Mouse (Mus musculus) gastrocnemius, postnatal 14 days (tissue): ENCODE measurements around the gene Sertad2. TPM values are rescaled to one million over a fixed set of nuclear protein-coding genes. Genes with fewer than 3 reads are reported as not detected.

ENCODE experiments used
- DNase-seq: peaks from one replicate; pipeline ENCODE4 v3.0.0; 2021; ENCODE audit warnings: mixed read lengths
- intact Hi-C: fragments of 180-260 bp; cut with DNase I; formaldehyde crosslinking; loops from one replicate; pipeline ENCODE4 v1.15.1; 2025; ENCODE audit warnings: low total_unique reads
- total RNA-seq, 2 experiments: library from RNA; stranded (reverse); gene quantifications; 2 replicates each; pipeline ENCODE4 v1.2.3; 2021

Gene Sertad2
- total RNA-seq, 2 experiments from 2014 or later = 9.6 to 12.0 TPM

DNA sequence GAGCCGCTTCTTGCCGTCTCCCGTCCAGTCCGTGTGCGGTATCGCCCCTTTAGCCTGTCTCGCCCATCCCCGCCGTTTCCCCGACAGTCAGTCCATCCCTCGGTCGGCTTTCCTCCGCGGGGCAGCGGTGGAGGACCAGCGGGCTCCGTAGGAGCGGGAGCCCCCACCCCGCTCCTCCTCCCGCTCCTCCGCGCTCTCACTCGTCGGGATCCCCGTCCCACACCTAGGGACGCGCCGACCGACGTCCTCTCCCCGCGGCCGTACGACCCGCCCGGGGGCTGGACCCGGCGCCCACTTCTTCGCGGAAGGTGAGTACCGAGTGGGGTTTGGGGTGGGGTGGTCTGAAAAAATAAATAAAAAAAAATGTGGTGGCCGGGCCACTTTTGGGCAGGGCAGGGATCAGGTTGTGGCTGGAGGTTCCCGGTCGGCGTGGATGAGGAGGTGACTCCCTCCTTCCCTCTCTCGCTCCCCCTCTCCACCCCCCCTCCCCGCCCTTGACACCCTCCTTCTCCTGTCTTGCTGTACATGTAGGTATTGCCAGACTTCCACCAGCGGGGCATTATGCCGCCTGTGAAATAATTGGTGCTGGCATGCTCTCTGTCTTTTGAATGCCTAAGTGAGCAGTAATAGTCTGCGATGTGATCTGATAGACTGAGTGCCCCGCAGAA, 534 bp downstream of the Sertad2 start:
- DNase-seq = no peak
- intact Hi-C loops = loop anchor here (5.0 kb wide), 1 partner anchor 94 kb away; no protein-coding TSS in a partner anchor

DNA sequence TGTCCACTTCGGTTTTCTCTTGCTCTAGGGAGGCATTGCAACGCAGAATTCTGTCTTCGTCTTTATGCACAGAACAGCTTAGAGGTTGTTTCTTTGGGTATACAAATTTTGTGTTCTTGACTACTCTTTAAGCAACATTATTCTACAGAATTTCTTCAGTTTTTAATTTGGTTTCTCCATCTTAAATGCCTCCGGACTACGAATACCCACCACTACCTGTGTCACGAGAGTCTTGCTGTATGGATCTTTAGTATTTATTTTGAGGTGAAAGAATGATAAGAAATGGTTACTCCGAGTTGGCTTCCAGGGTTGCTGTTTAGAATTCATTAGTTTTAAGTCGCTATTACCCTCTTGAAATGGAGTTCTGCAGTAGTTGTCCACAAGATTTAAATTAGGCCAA, 1.3 kb downstream of the Sertad2 start:
- intact Hi-C loops = loop anchor here (5.0 kb wide), 1 partner anchor 93 kb away; no protein-coding TSS in a partner anchor
- DNase-seq = no peak

DNA sequence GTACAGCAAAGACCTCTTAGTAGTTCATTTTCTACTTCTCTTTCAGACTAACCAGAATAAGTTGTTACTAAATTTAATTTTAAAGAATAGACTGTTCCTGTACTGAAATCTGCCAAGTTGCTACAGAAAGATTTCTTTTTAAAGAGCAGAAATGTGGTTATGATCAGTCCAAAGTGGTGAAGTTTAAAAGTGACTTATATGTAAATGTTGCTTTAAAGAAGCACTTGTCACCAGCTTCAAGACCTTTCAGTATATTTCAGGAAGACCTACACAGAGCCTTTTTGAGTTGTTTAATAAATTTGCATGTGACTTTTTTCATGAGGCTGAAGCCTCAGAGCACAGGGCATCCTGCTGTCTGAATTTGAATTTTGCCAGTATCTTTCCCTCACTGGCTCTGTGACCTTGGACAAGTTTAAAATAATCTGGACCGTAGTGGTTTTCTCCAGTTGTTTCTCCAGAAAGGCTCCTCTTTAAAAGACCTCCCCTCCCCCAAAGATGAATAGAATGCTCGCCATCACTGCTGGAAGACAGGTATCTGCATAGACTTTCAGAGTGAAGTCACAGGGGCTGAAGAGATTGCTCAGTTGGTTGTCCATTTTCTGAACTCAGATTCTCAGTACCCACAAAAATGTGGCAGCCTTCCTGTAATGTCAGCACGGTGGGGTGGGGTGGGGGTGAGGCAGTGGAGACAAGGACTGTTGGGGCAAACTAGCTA, 1.9 kb downstream of the Sertad2 start:
- no peak for DNase-seq
- intact Hi-C loops = loop anchor here (5.0 kb wide), 1 partner anchor 92 kb away; no protein-coding TSS in a partner anchor

DNA sequence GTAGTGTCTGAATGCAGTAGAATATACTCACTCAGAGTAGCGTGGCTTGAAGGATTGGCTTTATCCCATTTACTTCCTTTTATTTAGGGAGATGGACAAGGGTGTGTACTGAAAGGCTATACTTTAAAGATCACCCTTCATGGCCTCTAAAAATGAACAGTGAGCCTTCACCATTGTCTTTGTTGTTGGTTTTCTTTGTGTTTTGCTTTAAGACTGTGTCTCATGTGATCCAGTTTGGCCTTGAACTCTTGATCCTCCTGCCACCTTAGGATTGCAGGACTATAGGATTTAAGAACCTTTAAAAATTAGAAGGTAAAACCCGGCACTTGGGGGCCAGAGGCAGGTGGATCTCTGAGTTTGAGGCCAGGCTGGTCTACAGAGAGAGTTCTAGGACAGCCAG, 6.4 kb downstream of the Sertad2 start:
- no peak for DNase-seq
- intact Hi-C loops = no loop called here

DNA sequence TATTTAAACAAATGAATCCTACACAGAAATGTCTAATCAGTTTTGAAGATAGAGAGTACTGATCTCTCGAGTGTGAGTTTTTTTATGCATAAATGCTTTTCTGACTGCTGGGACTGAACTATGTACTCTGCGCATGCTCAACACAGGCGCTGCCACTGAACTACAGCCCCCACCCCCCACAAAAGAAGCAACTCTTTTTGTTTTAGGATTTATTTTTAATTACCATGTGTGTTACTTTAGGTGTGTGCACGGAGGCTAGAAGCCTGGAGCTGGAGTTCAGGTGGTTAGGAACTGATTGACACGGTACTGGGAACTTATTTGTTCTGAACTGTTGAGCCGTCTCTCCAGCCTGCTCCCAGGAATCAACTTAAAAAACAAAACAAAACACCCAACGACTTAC, 7.1 kb downstream of the Sertad2 start:
- intact Hi-C loops = no loop called here
- DNase-seq = no peak

DNA sequence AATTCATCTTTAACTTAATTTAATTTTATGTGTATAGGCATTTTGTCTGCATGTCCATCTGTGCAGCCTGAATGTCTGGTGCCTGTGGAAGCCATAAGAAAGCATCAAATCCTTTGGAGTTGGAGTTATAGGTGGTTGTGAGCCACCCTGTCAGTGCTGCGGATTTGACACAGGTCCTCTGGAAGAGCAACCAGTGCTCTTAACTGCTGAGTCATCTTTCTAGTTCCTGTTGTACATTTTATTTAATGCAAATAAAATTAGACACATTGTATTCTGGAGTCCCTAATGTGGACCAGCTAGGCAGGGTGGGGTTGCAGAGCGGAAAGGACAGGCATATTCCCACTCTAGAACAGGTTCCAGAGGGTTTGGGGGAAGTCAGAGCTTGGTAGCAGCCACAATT, 9.0 kb downstream of the Sertad2 start:
- intact Hi-C loops = no loop called here
- DNase-seq = no peak

DNA sequence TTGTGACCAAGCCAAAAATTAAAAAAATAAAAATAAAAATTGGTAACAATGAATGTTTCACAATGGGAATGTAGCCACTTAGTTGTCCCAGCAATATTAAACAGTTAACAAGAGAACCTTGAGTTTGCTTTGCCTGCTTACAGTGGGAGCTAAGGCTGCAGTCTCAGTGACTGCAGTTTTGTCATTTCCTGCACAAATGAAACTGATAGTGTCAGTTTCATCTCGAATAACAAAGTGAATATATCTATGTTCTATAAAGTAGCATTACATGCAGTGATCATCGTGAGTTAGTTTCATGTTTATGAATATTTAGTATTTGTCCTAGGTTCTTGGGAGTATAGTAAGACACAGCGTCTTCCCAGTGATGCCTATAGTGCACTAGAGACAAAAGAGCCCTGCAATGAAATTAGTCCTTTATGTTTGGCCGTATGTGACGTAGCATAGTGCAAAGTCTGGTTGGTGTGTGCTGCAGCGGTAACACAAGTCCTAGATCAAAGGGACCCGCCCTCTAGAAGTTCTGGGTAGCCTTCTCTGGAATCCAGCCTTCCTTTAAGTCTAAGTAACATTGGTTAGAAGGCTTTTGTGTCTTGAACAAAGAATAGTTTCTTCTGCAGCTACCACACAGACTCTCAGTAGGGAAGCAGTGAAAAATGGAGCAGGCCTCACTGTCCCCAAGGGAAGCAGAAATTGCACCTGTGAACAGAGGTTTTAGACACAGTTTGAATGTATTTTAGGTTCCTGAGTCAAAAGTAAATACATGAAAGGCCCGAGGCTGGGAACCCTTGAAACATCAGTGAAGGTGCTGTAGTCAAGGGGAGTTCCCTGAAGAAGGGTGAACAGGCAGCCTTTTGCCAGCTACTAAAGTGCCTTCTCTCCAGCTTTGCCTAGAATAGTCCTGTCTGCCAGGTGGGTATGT, 10.0 kb downstream of the Sertad2 start:
- intact Hi-C loops = no loop called here
- no peak for DNase-seq

DNA sequence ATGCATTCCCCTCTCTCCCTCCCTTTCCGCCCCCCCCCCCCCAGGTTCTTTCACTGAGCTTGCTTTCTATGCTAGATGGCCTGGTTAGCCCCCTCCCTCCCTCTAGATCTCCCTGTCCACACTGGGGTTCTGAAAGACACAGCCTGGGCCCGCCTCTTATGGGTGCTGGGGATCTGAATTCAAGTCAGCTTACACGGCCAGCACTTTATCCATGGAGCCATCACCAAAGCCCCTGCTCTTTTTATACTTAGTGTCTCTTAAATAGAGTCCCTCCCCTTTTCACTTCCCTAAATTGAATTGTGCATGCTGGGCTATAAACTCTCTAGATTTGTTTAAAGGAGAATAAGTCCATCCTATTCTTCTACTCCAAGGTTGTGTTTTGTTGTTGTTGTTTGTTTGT, 12.6 kb downstream of the Sertad2 start:
- intact Hi-C loops = no loop called here
- no peak for DNase-seq

DNA sequence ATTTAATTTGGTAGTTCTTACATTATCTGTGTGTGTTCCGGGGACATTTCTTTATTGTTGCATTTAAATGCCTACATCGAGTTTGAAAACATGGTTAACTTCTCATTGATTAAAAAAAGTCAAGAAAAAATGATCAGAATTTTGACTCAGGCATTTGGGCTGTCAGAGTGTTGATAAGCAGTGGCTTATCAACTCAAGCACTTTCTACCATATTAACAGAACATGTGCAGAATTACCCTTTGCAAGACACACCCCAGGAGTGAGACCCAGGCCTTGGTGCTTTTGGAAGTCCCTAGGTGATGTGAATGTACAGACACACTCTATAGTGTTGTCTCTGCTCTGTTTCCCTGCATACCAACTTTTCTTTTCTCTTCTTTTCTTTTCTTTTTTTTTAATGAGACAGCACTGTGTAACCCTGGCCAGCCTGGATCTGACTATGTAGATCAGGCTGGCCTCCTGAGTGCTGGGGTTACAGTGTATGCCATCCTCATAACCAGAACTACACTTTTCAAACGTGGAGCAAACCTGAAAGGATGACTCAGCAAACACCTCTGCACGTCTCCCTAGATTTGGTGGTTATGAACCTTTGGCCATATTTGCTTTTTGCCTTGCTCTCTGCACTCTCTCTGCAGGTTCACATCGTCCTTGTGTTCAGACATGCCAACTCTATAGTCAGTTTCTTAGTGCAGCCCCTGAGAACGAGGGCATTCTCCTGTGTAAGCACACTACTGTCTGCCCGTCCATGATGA, 13.3 kb downstream of the Sertad2 start:
- no peak for DNase-seq
- intact Hi-C loops = no loop called here

DNA sequence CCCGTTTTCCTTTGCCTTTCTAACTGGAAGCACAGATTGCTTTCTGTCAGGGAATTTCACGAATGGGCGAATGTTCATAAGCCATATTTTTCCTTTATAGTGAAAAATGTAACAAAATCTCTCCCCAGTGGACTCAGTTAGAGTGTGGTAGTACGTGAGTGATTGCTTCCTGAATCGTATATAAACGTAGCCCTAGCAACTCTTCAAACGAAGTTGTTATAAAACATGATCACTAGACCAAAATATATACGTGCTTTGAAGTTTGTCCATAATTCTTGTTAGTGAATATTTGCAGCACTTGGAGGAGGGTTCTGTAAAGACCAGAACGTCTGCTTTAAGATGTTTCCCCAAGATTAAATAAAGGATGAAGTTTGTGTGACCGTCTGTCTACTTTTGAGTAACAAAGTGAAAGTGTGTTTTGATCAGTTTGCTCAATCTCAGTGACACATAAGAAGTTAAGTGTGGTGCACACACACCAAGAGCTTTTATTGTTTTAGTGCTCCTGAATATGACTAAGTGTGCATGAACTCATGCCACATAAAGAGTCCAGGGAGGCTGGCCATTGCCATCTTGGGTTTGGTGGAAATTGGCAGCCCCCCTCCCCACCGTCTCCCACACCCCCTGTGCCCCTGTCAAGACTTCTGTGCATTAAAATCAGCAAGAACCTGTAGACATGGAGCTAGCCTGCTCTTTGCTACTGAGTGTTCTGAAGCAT, 16.3 kb downstream of the Sertad2 start:
- DNase-seq = no peak
- intact Hi-C loops = no loop called here

DNA sequence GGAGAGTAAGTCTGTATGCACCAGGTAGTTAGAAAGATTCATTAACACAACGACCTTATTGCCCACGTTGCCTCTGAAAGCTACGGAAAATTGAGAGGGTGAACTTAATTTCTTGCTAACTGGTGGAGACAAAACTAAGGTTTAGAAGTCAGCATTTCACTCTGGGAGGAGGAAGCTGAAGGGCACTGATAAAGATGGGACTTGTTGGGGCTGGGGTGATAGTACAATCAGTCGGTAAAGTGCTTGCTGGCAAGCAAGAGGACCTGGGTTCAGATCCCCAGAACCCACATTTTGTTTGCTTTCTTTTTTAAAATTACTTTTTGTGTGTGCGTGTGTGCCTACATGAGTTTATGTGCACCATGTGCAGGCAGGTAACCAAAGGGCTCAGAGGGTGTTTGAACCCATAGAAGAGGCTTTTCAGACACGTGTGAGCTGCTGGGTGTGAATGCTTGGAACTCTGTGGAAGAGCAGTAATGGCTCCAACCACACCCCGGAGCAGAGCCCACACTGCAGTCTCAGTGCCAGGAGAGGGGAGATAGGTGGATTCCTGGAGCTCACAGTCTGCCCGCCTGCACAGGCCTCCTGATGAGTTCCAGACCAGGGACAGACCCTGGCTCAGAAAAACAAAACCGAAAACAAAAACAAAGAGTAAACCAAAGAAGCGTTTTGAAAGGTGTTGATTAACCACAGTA, 17.0 kb downstream of the Sertad2 start:
- intact Hi-C loops = no loop called here

DNA sequence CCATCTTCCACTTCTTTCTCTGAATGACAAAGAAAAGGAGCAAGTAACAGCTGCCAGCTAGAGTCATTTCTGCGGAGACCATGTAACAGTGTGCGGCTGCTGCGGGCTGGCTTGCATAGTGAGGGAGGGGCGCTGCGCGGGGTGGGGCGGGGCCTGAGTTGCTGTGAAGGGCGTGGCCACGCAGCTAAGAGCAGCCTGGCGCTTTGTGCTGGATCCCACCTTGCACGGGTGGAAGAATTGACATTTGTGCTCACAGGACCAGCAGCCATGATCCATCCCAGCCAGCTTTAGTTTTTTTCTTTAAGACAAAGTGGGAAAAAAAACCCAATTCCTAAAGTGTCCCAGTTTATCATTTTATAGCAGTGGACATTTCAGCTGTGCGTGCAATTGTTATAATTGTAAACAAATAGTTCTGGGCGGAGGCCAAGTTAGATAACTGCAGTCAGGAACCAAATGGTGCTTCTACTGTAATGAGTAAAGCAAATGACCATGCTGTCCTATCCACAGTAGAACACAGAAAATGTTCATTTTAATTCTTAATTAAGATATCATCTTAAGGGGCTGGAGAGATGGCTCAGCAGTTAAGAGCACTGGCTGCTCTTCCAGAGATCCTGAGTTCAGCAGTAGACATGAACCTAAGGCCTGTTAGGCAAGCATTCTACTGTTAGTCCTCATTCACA, 18.4 kb downstream of the Sertad2 start:
- peak; percentile 38 for DNase-seq
- intact Hi-C loops = no loop called here

More for the DNA sequence above, 17.0 kb downstream of the Sertad2 start:
- DNase-seq = no peak

DNA sequence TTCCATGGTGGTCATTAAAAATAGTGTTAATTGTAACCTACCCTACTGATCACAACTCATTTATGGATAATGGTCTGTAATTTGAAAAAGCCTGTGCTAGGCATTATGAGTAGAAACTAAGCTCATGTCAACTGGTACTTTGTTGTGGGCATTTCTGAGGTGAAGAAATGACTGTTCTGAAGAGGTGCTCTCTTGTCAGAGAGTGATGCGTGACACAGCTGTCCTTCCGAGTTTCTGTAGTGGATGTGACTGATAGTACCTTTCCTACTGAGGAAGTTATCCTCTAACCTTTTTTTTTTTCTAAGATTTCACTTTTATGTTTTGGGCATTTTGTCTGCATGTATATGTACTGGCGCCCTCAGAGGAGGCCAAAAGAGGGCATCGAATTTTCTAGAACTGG, 22.0 kb downstream of the Sertad2 start:
- intact Hi-C loops = no loop called here

DNA sequence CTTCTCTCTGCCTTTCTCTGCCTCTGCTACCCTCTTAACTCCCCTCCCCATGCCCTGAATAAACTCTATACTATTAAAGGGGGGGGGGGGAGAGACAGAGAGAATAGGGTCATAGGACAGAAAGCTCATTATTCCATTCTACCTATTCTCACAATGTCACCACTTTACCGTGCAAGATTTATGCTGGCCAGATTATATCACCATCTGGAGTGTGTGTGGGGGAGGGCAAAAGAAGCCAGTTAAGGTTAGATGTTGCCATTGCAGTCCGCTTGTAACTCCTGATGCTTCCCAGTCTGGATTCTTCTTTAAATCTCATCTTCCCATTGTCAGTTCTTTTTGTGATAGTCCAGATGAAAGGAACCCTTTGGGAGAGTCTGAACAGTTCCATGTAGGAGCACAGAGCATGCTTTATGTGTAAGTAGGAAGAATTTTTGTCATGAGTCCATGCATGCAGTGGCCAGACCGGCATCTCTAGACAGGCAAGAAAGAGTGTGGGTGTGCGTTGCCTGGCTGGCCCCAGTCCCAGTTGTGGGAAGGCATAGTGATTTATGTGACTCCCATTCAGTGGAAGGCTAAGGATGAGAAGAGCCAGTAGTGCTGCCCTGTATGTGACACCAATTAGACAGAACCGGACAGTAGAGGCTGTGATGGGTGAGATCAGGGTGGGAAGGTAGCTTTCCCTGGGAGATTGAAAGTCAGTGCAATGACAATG, 28.8 kb downstream of the Sertad2 start:
- intact Hi-C loops = no loop called here
- no peak for DNase-seq

More for the DNA sequence above, 22.0 kb downstream of the Sertad2 start:
- no peak for DNase-seq

DNA sequence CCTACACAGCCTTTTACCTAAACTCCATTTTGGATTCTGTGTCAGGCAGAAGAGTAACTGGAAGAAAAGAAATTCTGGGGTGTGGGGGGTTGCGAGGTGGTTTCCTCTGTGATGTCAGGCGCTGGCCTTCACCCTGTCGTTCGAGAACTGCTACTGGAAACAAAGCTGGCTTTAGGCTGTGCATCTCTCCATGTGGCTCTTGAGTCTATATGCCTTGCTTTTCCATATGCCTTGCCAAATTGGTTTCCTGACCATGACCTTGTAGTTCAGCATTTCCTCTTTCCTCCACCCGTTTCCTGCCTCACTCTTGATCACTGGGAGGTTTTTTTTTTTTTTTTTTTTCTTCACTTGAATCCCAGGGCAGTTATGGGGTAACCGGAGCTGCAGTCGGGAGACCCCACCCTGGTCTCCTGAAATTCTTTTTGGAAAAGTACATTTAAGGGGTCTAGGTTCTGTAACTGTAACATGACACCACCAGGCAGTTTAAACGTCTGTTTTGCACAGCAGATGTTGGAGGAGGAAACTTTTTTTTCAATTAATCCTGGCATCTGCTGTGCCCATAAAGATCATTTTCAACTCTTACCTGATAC, 33.1 kb downstream of the Sertad2 start:
- DNase-seq = no peak
- intact Hi-C loops = no loop called here

DNA sequence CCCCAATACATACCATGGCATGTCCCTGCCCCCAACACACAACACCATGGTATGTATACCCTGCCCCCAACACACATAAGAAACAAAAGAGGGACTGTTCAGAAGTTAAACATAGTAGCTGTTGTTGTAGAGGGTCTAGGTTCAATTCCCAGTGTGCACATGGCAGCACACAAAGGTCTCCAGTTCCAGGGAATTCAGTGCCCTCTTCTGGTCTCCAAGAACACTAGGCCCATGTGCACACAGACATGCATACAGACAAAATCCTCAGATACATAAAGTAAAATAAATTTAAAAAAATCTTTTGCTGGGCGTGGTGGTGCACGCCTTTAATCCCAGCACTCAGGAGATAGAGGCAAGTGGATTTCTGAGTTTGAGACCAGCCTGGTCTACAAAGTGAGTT, 39.7 kb downstream of the Sertad2 start:
- intact Hi-C loops = no loop called here

DNA sequence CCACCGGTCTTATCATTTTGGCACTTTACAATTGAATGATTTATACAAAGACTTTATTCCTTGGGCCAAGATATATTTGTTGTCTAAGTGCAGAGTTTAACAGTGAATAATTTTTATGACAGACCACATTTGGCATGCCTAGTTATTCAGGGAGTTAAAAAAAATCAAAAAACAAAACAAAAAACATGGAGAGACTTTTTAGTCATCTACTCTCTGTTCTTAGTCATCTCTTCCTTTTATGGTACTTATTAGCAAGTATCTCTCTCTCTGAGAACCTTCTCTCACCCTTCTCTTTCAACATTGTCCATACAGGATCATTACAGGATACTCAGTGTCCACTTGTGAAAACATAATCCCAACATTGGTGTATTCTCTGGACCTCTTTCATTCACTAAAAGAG, 42.2 kb downstream of the Sertad2 start:
- intact Hi-C loops = no loop called here
- DNase-seq = no peak

More for the DNA sequence above, 39.7 kb downstream of the Sertad2 start:
- no peak for DNase-seq
